In the genomic region with DNA sequence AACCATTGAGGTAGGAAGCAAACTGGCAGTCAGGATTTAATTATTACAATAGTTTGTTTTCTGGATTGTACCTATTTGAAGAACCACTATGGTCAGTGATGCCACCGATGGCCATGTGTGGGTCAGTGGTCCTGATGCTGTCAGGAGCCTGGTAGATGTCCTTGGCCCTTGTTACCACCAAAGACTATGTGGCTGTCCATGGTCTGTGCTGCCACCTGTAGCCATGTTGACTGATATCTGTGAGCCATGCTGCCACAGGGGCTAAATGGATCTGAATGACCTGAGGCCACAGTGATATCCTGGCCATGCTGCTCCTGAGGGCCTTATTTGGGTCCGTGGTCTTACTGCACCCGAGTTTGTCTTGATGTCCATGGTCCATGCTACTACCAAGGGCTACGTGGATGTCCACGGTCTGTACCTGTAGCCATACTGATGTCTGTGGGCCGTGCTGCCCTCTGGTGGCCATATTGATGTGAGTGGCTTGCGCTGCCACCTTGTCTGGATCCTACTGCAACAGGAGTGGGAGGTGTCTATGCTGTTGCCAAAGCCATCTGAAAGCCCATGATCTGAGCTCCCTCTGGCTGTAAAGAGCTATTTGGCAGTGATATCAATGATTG, we compare ENCODE assay signal across 8 mouse cellular contexts. TPM values are rescaled to one million over a fixed set of nuclear protein-coding genes. Genes with fewer than 3 reads are reported as not detected.
DNase-seq lines count a peak whose midpoint lies in the region; ATAC-seq lines count a peak whose summit lies in the region.

No protein-coding gene starts in this region.

- no peaks in the 10 kb centered on the region for H3K36me3 ChIP-seq in forebrain, embryonic 14.5 days (ENCODE audit: control insufficient read depth, insufficient read depth, low read length)
- H3K36me3 ChIP-seq in midbrain, embryonic 10.5 days = no peaks in the 10 kb centered on the region
- no peaks in the 10 kb centered on the region for H3K36me3 ChIP-seq in splenic B cell, adult 2 months (ENCODE audit: control insufficient read depth, insufficient read depth, low read length, poor library complexity, severe bottlenecking)

- WGBS in forebrain, embryonic 14.5 days = 33% methylated on average over 7 of the region's 7 CpGs
- WGBS in midbrain, embryonic 10.5 days = 39% methylated on average over 7 of the region's 7 CpGs

- H3K9ac ChIP-seq in forebrain, embryonic 14.5 days (ENCODE audit: low read length) = no peak overlapping the region

- H3K27me3 ChIP-seq in forebrain, embryonic 14.5 days (replicated peaks; ENCODE audit: control insufficient read depth, insufficient read depth, low read length) = peaks cover 35% of the 10 kb centered on the region
- H3K27me3 ChIP-seq in midbrain, embryonic 10.5 days (ENCODE audit: low read depth, poor library complexity, severe bottlenecking) = peaks cover 43% of the 10 kb centered on the region
- H3K27me3 ChIP-seq in splenic B cell, adult 2 months (ENCODE audit: control insufficient read depth, insufficient read depth, low read length, poor library complexity, severe bottlenecking) = no peaks in the 10 kb centered on the region

- H3K27ac ChIP-seq in forebrain, embryonic 14.5 days (ENCODE audit: low read depth, low read length) = no peak overlapping the region
- H3K27ac ChIP-seq in midbrain, embryonic 10.5 days (replicated peaks) = no peak overlapping the region

- H3K4me3 ChIP-seq in forebrain, embryonic 14.5 days (ENCODE audit: low read depth, low read length) = no peak overlapping the region
- no peak overlapping the region for H3K4me3 ChIP-seq in midbrain, embryonic 10.5 days

- H3K4me2 ChIP-seq in forebrain, embryonic 14.5 days (ENCODE audit: low read length) = no peak overlapping the region

- H3K4me1 ChIP-seq in forebrain, embryonic 14.5 days (ENCODE audit: control insufficient read depth, insufficient read depth, low read length) = no peaks in the 10 kb centered on the region
- H3K4me1 ChIP-seq in midbrain, embryonic 10.5 days = no peaks in the 10 kb centered on the region

- DNase-seq in frontal cortex, adult 2 months (ENCODE audit: extremely low spot score in 1 of 2, low spot score in 1 of 2) = peak; percentile 15 to 71
- no peak for DNase-seq in frontal cortex, postnatal 14 days (ENCODE audit: low spot score in 2 of 2)
- peak; percentile 44 to 60 for DNase-seq in CD8-positive naive resting alpha-beta T cell, adult 2 months (ENCODE audit: low read depth in 2 of 2, low spot score in 2 of 2)
- DNase-seq in c-Kit-positive CD71-negative TER-119-negative erythroid progenitor cells, embryonic 14.5 days (ENCODE audit: low read depth) = peak; percentile 28
- peak; percentile 61 for DNase-seq in forebrain, embryonic 14.5 days (ENCODE audit: low spot score)
- DNase-seq in kidney, postnatal 25 days = peak; percentile 57 to 75
- DNase-seq in midbrain, embryonic 10.5 days (ENCODE audit: low spot score) = peak; percentile 46
- peak; percentile 73 for DNase-seq in splenic B cell, adult 2 months (ENCODE audit: low read depth, low spot score)

- no peaks in the 10 kb centered on the region for H3K9me3 ChIP-seq in forebrain, embryonic 14.5 days (replicated peaks; ENCODE audit: control insufficient read depth, low read length)
- H3K9me3 ChIP-seq in midbrain, embryonic 10.5 days (replicated peaks) = no peaks in the 10 kb centered on the region

- ATAC-seq in forebrain, embryonic 14.5 days = peak; percentile 80

RNA-seq across cellular contexts. Expression of gene Prdm13, which starts 10.0 kb away (rescaled TPM):
- polyA plus RNA-seq in frontal cortex, adult 2 months (2012; rRNA removed) = not detected in 2 replicates
- 0.22 and 0.44 TPM in 2 replicates for polyA plus RNA-seq in forebrain, embryonic 14.5 days (2014; fragmentation: Nextera tagmentation; extraction: Ambion mirVana)
- polyA plus RNA-seq in midbrain, embryonic 10.5 days (2016; fragmentation: Nextera tagmentation; extraction: Ambion mirVana) = 0.06 and 0.15 TPM in 2 replicates

RNA-seq across cellular contexts. Expression of gene Ccnc, which starts 31.8 kb away (rescaled TPM):
- polyA plus RNA-seq in frontal cortex, adult 2 months (2012; rRNA removed) = 25.2 and 27.9 TPM in 2 replicates
- polyA plus RNA-seq in forebrain, embryonic 14.5 days (2014; fragmentation: Nextera tagmentation; extraction: Ambion mirVana) = 74.5 and 79.6 TPM in 2 replicates
- 67.5 and 67.9 TPM in 2 replicates for polyA plus RNA-seq in midbrain, embryonic 10.5 days (2016; fragmentation: Nextera tagmentation; extraction: Ambion mirVana)

Comparison
In these comparisons a context has a peak if more than half of its experiments do, and no peak if none do; other contexts are left out.
1. DNase-seq: peak in frontal cortex, adult 2 months (2 of 2), CD8-positive naive resting alpha-beta T cell, adult 2 months (2 of 2), c-Kit-positive CD71-negative TER-119-negative erythroid progenitor cells, embryonic 14.5 days (single experiment), forebrain, embryonic 14.5 days (single experiment), kidney, postnatal 25 days (2 of 2), midbrain, embryonic 10.5 days (single experiment) and splenic B cell, adult 2 months (single experiment); none in frontal cortex, postnatal 14 days (0 of 2).